Mouse (Mus musculus) ES-Bruce4 (cell line): ENCODE measurements around the gene Myo1h. TPM values are rescaled to one million over a fixed set of nuclear protein-coding genes. Genes with fewer than 3 reads are reported as not detected.
A peak's percentile ranks its signal among the peaks of the same experiment; 100 is the strongest.

Experiments
- H3K27ac ChIP-seq: 2 replicates; pipeline ENCODE4 v1.5.1; 2012; ENCODE audit warnings: low read length, inconsistent platforms; ENCODE audit not compliant: insufficient read depth
- H3K27me3 ChIP-seq: 2 replicates; pipeline ENCODE4 v1.6.1; 2012; ENCODE audit warnings: mild to moderate bottlenecking, low read length, inconsistent platforms; ENCODE audit not compliant: control insufficient read depth, poor library complexity, insufficient read depth, severe bottlenecking
- H3K36me3 ChIP-seq: 2 replicates; pipeline ENCODE4 v1.6.1; 2012; ENCODE audit warnings: inconsistent platforms, mild to moderate bottlenecking, low read length, moderate library complexity; ENCODE audit not compliant: control insufficient read depth, poor library complexity, insufficient read depth, severe bottlenecking
- H3K4me1 ChIP-seq: one replicate; pipeline ENCODE4 v1.8.1; 2011; ENCODE audit warnings: low read length; ENCODE audit not compliant: control insufficient read depth, insufficient read depth
- H3K4me3 ChIP-seq: 2 replicates; pipeline ENCODE4 v1.5.1; 2011; ENCODE audit warnings: low read depth, mild to moderate bottlenecking, low read length
- H3K9ac ChIP-seq: 2 replicates; pipeline ENCODE4 v1.6.1; 2012; ENCODE audit warnings: low read depth, mild to moderate bottlenecking, inconsistent platforms; ENCODE audit not compliant: poor library complexity, severe bottlenecking
- H3K9me3 ChIP-seq: replicated peaks from 2 replicates; pipeline ENCODE4 v1.6.1; 2012; ENCODE audit warnings: mild to moderate bottlenecking, low read length, inconsistent platforms; ENCODE audit not compliant: control insufficient read depth, poor library complexity, insufficient read depth, severe bottlenecking
- CTCF ChIP-seq: IDR thresholded peaks from one replicate; pipeline ENCODE4 v1.8.1; 2011; ENCODE audit warnings: low read depth, low read length
- EP300 ChIP-seq: IDR thresholded peaks from 2 replicates; pipeline ENCODE4 v1.6.1; 2011; ENCODE audit warnings: low read depth, low read length; ENCODE audit not compliant: insufficient read depth
- POLR2A ChIP-seq: IDR thresholded peaks from one replicate; pipeline ENCODE4 v1.8.1; 2011; ENCODE audit warnings: low read length; ENCODE audit not compliant: insufficient read depth
- polyA plus RNA-seq: library from polyadenylated mRNA; stranded (reverse); fragments of >200 nt; gene quantifications from 2 replicates; pipeline ENCODE4 v1.2.4, GENCODE M21; 2011; ENCODE audit warnings: low read depth; ENCODE audit not compliant: missing spikeins, insufficient read depth, insufficient read length

The Myo1h gene
- polyA plus RNA-seq, 1 experiment: 1.8 TPM

DNA sequence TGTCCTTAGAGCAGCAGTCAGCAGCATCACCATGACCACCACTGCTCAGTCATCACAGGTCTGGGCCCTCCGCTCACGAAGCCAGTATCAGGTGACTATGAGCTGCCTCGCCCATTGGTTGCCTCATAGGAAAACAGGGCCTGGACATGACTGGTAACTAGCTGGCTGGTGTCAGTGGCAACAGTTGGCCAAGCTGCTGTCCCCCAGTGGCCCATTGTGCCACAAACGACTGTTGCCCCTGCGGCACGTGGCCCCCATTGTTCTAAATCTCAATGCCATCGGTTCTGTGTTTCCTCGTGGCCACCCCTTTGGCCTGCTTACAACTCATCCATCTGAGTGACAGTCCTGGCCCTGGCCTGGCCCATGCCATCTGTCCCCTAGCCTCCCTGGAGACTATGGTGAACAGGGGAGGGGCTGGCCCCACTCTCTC, 24.9 kb upstream of the Myo1h start:
- no peak overlapping the region for H3K9ac ChIP-seq
- no peaks in the 10 kb centered on the region for H3K27me3 ChIP-seq
- H3K4me3 ChIP-seq: no peak overlapping the region
- H3K4me1 ChIP-seq: peaks cover 2% of the 10 kb centered on the region
- H3K9me3 ChIP-seq: no peaks in the 10 kb centered on the region
- no peak overlapping the region for H3K27ac ChIP-seq
- TF ChIP-seq POLR2A (no peak), EP300 (no peak), CTCF (no peak)
- no peaks in the 10 kb centered on the region for H3K36me3 ChIP-seq

DNA sequence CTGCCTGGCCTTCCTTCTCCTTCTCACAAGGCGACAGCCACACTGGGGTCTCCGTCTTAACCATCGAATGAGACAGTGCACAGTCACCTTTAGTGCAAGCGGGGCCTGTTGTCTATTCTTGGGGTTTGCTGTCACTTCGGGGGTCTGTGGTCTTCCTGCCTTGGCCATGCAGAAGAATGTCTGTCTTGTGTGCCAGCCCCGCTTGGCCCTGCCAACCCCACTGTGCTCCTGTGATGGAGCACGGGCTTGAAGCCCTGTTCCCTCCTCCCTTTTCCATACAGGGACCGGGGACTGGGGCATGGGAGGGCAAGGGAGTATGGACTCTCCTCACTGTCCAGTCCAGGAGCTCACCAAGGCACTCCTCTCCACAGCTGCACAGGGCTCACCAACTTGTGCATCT, 24.2 kb upstream of the Myo1h start:
- H3K27ac ChIP-seq: no peak overlapping the region
- peaks cover 2% of the 10 kb centered on the region for H3K4me1 ChIP-seq
- H3K9me3 ChIP-seq: no peaks in the 10 kb centered on the region
- H3K27me3 ChIP-seq: no peaks in the 10 kb centered on the region
- TF ChIP-seq POLR2A: no peak
- no peak for TF ChIP-seq EP300
- no peak for TF ChIP-seq CTCF
- H3K36me3 ChIP-seq: no peaks in the 10 kb centered on the region
- H3K9ac ChIP-seq: no peak overlapping the region
- no peak overlapping the region for H3K4me3 ChIP-seq

DNA sequence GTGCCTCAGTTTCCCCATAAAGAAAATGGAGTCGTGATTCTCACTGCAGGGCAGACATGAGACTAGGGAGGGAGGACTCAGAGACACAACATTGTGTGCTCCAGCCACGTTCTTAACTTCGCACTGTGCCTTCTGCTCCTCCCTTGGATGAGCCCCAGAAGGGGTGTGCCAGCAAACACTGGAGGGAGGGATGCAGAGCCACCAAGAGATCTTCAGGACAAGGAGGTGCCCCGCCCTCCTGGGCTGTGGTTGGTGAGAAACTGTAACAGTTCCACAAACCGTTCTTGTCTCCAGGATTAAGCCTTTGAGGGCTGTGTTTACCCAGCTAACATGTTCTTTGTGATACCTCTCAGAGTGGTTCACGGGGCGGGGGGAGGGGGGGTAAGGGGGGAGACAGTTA, 20.3 kb upstream of the Myo1h start:
- no peak overlapping the region for H3K4me3 ChIP-seq
- no peak overlapping the region for H3K27ac ChIP-seq
- peaks cover 2% of the 10 kb centered on the region for H3K4me1 ChIP-seq
- H3K9ac ChIP-seq: no peak overlapping the region
- H3K27me3 ChIP-seq: no peaks in the 10 kb centered on the region
- H3K36me3 ChIP-seq: no peaks in the 10 kb centered on the region
- TF ChIP-seq EP300 (no peak), POLR2A (no peak), CTCF (no peak)
- no peaks in the 10 kb centered on the region for H3K9me3 ChIP-seq

DNA sequence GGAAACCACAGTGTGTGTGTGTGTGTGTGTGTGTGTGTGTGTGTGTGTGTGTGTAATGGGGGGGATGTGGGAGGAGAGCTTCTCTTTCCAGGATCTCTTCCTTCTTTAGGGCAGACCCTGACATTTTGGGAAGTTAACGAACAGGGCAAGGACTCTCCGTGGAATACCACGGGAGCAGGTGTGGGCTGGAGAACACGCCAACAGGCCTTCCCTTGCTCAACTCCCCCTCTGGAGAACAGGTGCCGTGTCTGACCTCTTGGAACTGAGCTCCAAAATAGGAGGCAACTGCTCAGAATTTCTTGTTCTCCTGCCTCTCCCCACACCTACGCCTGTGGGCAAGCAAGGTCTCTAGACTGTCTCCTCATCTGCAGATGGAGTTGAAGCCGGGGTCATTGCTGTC, 19.5 kb upstream of the Myo1h start:
- Histone ChIP-seq H3K4me1 (peaks cover 2% of the 10 kb centered on the region), H3K27me3 (peaks cover 2% of the 10 kb centered on the region), H3K36me3 (no peaks in the 10 kb centered on the region), H3K9me3 (no peaks in the 10 kb centered on the region), H3K27ac (no peak overlapping the region), H3K4me3 (no peak overlapping the region), H3K9ac (no peak overlapping the region)
- TF ChIP-seq EP300 (no peak), POLR2A (no peak), CTCF (no peak)

DNA sequence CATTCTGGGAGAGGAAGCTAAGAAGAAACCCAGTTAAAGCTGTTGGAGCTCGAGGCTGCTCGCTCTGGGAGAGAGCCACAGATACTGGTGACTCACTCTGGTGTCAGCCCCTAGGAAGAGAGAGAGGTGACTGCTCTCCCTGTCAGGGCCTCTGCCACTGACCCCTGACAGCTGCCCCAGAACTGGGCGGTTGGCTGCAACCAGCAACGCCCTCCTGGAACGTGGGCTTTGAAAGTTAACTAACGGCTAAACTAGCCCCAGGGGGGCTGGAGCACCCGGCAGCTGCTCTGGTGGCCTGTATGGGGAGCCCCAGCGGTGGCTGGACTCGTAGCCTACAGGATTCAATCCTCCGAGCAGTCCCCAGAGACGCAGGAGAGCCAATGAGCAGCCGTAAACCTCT, 19.0 kb upstream of the Myo1h start:
- Histone ChIP-seq H3K36me3 (no peaks in the 10 kb centered on the region), H3K27me3 (peaks cover 2% of the 10 kb centered on the region), H3K27ac (no peak overlapping the region), H3K4me1 (peaks cover 2% of the 10 kb centered on the region), H3K9me3 (no peaks in the 10 kb centered on the region), H3K4me3 (no peak overlapping the region), H3K9ac (no peak overlapping the region)
- TF ChIP-seq CTCF (no peak), POLR2A (no peak), EP300 (no peak)

DNA sequence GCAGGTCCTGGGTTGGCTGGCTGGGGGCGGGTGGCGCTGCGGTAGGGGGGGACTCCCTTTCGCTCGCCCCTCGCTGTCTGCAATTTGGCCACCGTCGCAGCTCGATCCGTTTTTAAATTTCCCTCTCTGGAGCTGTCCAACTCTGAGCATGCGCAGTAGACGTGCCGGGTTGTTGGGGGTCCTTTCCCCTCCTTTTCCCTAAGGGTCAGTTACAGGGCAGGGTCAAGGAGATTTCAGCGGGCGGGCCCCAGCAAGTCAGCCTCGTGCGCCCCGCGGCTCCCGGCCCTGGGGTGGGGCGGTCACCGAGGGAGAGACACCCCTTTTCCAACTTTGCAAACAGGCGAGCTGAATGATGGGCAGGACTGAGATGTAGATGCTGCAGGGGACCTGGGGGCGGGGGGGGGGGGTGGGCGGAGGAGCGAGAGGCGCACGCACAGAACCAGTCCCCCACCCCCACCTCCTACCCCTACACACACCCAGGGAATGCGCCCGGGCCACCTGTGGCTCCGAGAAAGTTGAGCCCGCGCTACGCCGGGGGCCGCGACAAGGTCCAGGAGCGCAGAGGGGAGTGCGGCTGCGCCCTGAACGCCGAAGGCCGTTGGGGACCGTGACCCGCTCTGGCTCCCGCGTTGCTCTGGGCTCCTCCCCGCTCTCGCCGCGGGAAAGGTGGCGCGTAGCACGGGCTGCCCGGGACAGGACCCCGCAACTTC, 15.1 kb upstream of the Myo1h start, which contains the start of gene Foxn4:
Foxn4 (minus strand) TSS at position 115 of the 710 bp plus-strand sequence.
- no peaks in the 10 kb centered on the region for H3K36me3 ChIP-seq
- TF ChIP-seq EP300 (0 out of 2 replicates have a peak, but pooled peaks have one; percentile 6), POLR2A (no peak), CTCF (no peak)
- H3K27ac ChIP-seq: no peak within 1 kb of the TSS
- peaks cover 2% of the 10 kb centered on the region for H3K27me3 ChIP-seq
- H3K4me3 ChIP-seq: peak within 1 kb of the TSS; percentile 48
- H3K4me1 ChIP-seq: peaks cover 3% of the 10 kb centered on the region
- H3K9me3 ChIP-seq: no peaks in the 10 kb centered on the region
- peak within 1 kb of the TSS; percentile 45 for H3K9ac ChIP-seq
